Mouse (Mus musculus): Measurements from ENCODE around the gene Hspa1b. TPM values are rescaled to one million over a fixed set of nuclear protein-coding genes. Genes with fewer than 3 reads are reported as not detected.
A peak's percentile ranks its signal among the peaks of the same experiment; 100 is the strongest.

Gene Hspa1b
- total and polyA plus RNA-seq, 3 experiments: 0.08 to 0.15 TPM; not detected in 1

DNA sequence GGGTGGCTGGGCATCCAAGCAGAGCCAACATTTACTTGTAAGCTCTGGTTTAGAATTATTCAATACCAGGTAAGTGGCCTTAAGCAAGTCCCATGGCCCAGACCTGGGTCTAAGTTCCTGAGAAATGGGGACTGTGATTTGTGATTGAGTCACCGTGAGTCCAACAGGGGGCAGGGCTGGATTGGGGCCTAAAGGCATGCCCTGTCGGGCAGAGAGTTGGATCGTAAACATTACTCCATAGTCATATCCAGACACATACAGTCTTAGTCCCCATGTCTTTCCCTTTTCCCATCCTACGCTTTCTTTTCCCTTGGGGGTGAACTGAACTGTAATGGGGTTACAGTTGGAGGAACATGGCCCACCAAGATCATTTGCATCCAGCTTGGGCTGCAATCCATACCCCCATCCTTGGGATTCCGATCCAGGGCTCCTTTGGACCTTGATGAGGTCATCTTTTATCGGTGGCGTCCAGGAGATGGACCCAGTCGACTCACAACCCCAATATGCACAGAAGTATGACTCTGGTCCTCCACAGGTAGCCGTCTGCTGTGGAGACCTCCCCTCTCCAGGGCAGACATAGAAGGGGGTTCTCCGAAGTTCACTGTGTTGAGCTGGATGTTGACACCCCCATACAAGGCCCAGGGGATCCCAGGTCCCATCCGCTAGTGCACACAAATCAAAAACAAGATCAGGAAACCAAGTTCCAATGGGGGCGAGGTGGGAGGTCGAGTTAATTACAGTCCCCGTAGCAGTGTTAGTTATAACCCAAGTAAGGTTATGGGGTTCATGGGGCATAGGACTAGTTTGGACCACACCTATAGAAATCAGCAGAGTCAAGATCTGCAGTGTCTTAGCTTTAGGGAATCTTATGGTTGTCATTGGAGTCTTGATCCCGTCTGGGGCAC, 39.7 kb upstream of the Hspa1b start:
- H3K36me3 ChIP-seq (replicated peaks in 1 of 2; ENCODE audit: control insufficient read depth in 1 of 2, insufficient read depth in 1 of 2, low read length in 1 of 2): peaks cover 35 to 48% of the 10 kb centered on the region in 2 experiments
- dilution Hi-C loops (cut with MboI; ENCODE audit: extremely low pct_ligation_motif_present, extremely low pct_unique_long_range_greater_than_20kb, low sequenced_read_pairs) (no loop called here), in situ Hi-C loops (cut with MboI; ENCODE audit: low pct_ligation_motif_present, low pct_unique_long_range_greater_than_20kb, low sequenced_read_pairs) (no loop called here)
- H3K9me3 ChIP-seq (replicated peaks; ENCODE audit: low read length): peaks cover 36% of the 10 kb centered on the region
- no peaks in the 10 kb centered on the region for H3K27me3 ChIP-seq (replicated peaks)
- peak overlapping the region; percentile 99 for H3K27ac ChIP-seq (ENCODE audit: insufficient read depth, low read depth)
- no peak for TF ChIP-seq IRF4 (IDR thresholded peaks at IDR 0.05; ENCODE audit: low read depth, low read length)
- no peak for TF ChIP-seq USF1 (IDR thresholded peaks at IDR 0.05; ENCODE audit: low read depth, low read length)
- no peak for TF ChIP-seq CHD1 (IDR thresholded peaks at IDR 0.05; ENCODE audit: low read depth, low read length)
- peak; percentile 14 for TF ChIP-seq POLR2AphosphoS2 (IDR thresholded peaks at IDR 0.05; ENCODE audit: low read depth, low read length)
- TF ChIP-seq USF2 (conservative IDR thresholded peaks at IDR 0.05; ENCODE audit: low read depth, low read length): peak; percentile 13; the same call in 1 of the 2 replicates
- 0 out of 2 replicates have a peak, but pooled peaks have one; percentile 19 for TF ChIP-seq RCOR1 (conservative IDR thresholded peaks at IDR 0.05; ENCODE audit: low read depth, low read length)
- no peak for TF ChIP-seq JUN (IDR thresholded peaks at IDR 0.05; ENCODE audit: insufficient read depth, low read depth, low read length)
- TF ChIP-seq POLR2A (IDR thresholded peaks at IDR 0.05; ENCODE audit: low read depth, low read length): peak; percentile 63; the same call in 1 of the 2 replicates
- TF ChIP-seq ZMIZ1 (IDR thresholded peaks at IDR 0.05; ENCODE audit: low read depth, low read length): peak; percentile 56
- no peak for TF ChIP-seq EP300 (IDR thresholded peaks at IDR 0.05; ENCODE audit: low read length)
- peak overlapping the region; percentile 8; the same call in 1 of the 2 replicates for H3K9ac ChIP-seq (ENCODE audit: insufficient read depth, low read depth)
- peaks cover 4 to 5% of the 10 kb centered on the region in 2 experiments; a peak in 1 of 4 replicates for H3K4me1 ChIP-seq (ENCODE audit: control insufficient read depth in 1 of 2, insufficient read depth in 2 of 2)
- H3K4me3 ChIP-seq (replicated peaks in 1 of 3; ENCODE audit: low read depth in 2 of 3, low read length in 2 of 3, poor library complexity in 1 of 3): peak overlapping the region in 2 of 3 experiments; percentile 36 to 59
- H3K79me2 ChIP-seq (replicated peaks; ENCODE audit: control insufficient read depth, extremely low read depth, insufficient read depth, poor library complexity, severe bottlenecking): peaks cover 17% of the 10 kb centered on the region
- H3K4me2 ChIP-seq (ENCODE audit: insufficient read depth, low read depth, poor library complexity, severe bottlenecking): no peak overlapping the region
- DNase-seq (ENCODE audit: extremely low read depth): peak; percentile 31

- no peak for DNase-seq (ENCODE audit: extremely low read depth)
- H3K27ac ChIP-seq (ENCODE audit: insufficient read depth, low read depth): no peak overlapping the region
- no peak overlapping the region for H3K4me2 ChIP-seq (ENCODE audit: insufficient read depth, low read depth, poor library complexity, severe bottlenecking)
- in situ Hi-C loops (cut with MboI; ENCODE audit: low pct_ligation_motif_present, low pct_unique_long_range_greater_than_20kb, low sequenced_read_pairs) (no loop called here), dilution Hi-C loops (cut with MboI; ENCODE audit: extremely low pct_ligation_motif_present, extremely low pct_unique_long_range_greater_than_20kb, low sequenced_read_pairs) (no loop called here)
- H3K4me3 ChIP-seq (replicated peaks in 1 of 3; ENCODE audit: low read depth in 2 of 3, low read length in 2 of 3, poor library complexity in 1 of 3): peak overlapping the region in 1 of 3 experiments; percentile 59
- H3K9me3 ChIP-seq (replicated peaks; ENCODE audit: low read length): peaks cover 36% of the 10 kb centered on the region
- TF ChIP-seq CHD2 (IDR thresholded peaks at IDR 0.05; ENCODE audit: low read length) (peak; percentile 14; the same call in 1 of the 2 replicates), POLR2AphosphoS2 (IDR thresholded peaks at IDR 0.05; ENCODE audit: low read depth, low read length) (peak; percentile 67), ZNF384 (IDR thresholded peaks at IDR 0.05; ENCODE audit: low read depth, low read length) (0 out of 2 replicates have a peak, but pooled peaks have one; percentile 13), JUND (conservative IDR thresholded peaks at IDR 0.05; ENCODE audit: low read depth, low read length) (no peak), ZC3H11A (IDR thresholded peaks at IDR 0.05; ENCODE audit: low read depth, low read length) (no peak), RCOR1 (conservative IDR thresholded peaks at IDR 0.05; ENCODE audit: low read depth, low read length) (0 out of 2 replicates have a peak, but pooled peaks have one; percentile 50), POLR2A (IDR thresholded peaks at IDR 0.05; ENCODE audit: low read depth, low read length) (peak; percentile 13), NELFE (IDR thresholded peaks at IDR 0.05; ENCODE audit: low read depth, low read length) (0 out of 2 replicates have a peak, but pooled peaks have one; percentile 22), MAZ (IDR thresholded peaks at IDR 0.05; ENCODE audit: low read depth, low read length) (no peak)
- H3K79me2 ChIP-seq (replicated peaks; ENCODE audit: control insufficient read depth, extremely low read depth, insufficient read depth, poor library complexity, severe bottlenecking): no peaks in the 10 kb centered on the region
- H3K9ac ChIP-seq (ENCODE audit: insufficient read depth, low read depth): no peak overlapping the region
- H3K4me1 ChIP-seq (ENCODE audit: control insufficient read depth in 1 of 2, insufficient read depth in 2 of 2): peaks cover 4 to 5% of the 10 kb centered on the region in 2 experiments; a peak in 1 of 4 replicates
- peaks cover 42 to 53% of the 10 kb centered on the region in 2 experiments for H3K36me3 ChIP-seq (replicated peaks in 1 of 2; ENCODE audit: control insufficient read depth in 1 of 2, insufficient read depth in 1 of 2, low read length in 1 of 2)
- H3K27me3 ChIP-seq (replicated peaks): no peaks in the 10 kb centered on the region
Measured at GRCm38 (mm10) chr17:34997142-34997483, 38.1 kb upstream of the Hspa1b start.
